Mouse (Mus musculus) hindbrain, embryonic 11.5 days (tissue): ENCODE measurements around the gene Tyw3. TPM values are rescaled to one million over a fixed set of nuclear protein-coding genes. Genes with fewer than 3 reads are reported as not detected.
A peak's percentile ranks its signal among the peaks of the same experiment; 100 is the strongest.

ENCODE experiments used
- ATAC-seq: fragments of 200-750 bp; cut with Nextera tagmentation; 2 replicates; pipeline ENCODE4 v1.8.0; 2017; ENCODE audit warnings: mild to moderate bottlenecking, moderate TSS enrichment, moderate library complexity; ENCODE audit not compliant: low FRiP score
- DNase-seq: peaks from one replicate; pipeline ENCODE4 v3.0.0-alpha.2; 2015; ENCODE audit warnings: low spot score
- H3K27ac ChIP-seq: fragments of 300-500 bp; sonication (generic); 2 replicates; pipeline ENCODE4 v1.5.1; 2014; ENCODE audit warnings: mild to moderate bottlenecking, low read depth, low read length
- H3K27me3 ChIP-seq: fragments of 300-500 bp; sonication (generic); 2 replicates; pipeline ENCODE4 v1.6.1; 2014; ENCODE audit warnings: mild to moderate bottlenecking, low read length, moderate library complexity, mixed read lengths; ENCODE audit not compliant: control insufficient read depth, insufficient read depth
- H3K36me3 ChIP-seq: fragments of 300-500 bp; sonication (generic); 2 replicates; pipeline ENCODE4 v1.6.1; 2014; ENCODE audit warnings: mild to moderate bottlenecking, low read length, moderate library complexity, mixed read lengths; ENCODE audit not compliant: control insufficient read depth, insufficient read depth
- H3K4me1 ChIP-seq: fragments of 300-500 bp; sonication (generic); replicated peaks from 2 replicates; pipeline ENCODE4 v1.6.1; 2014; ENCODE audit warnings: low read length, mixed read lengths; ENCODE audit not compliant: control insufficient read depth, insufficient read depth
- H3K4me2 ChIP-seq: fragments of 300-500 bp; sonication (generic); replicated peaks from 2 replicates; pipeline ENCODE4 v1.6.1; 2014; ENCODE audit warnings: mild to moderate bottlenecking, low read depth, low read length
- H3K4me3 ChIP-seq: fragments of 300-500 bp; sonication (generic); 2 replicates; pipeline ENCODE4 v1.5.1; 2014; ENCODE audit warnings: low read depth, low read length
- H3K9ac ChIP-seq: fragments of 300-500 bp; sonication (generic); 2 replicates; pipeline ENCODE4 v1.6.1; 2014; ENCODE audit warnings: low read depth, low read length
- H3K9me3 ChIP-seq: fragments of 300-500 bp; sonication (generic); 2 replicates; pipeline ENCODE4 v1.6.1; 2016; ENCODE audit warnings: low read length; ENCODE audit not compliant: control insufficient read depth
- WGBS: fragments of 180-500 bp; shearing (Covaris S2); extraction: QIAGEN DNeasy Blood & Tissue Kit; methylation state at CpG from one replicate; pipeline ENCODE4 v1.1.7; 2014; 5-methylcytosine and 5-hydroxymethylcytosine counted together
- polyA plus RNA-seq: library from polyadenylated mRNA; unstranded; fragments of >200 nt; fragmentation: Nextera tagmentation; extraction: Ambion mirVana; gene quantifications from 2 replicates; pipeline ENCODE4 v1.2.1, GENCODE M21; 2014

Gene Tyw3
- polyA plus RNA-seq, 1 experiment from 2014 or later, result 21.6 TPM

DNA sequence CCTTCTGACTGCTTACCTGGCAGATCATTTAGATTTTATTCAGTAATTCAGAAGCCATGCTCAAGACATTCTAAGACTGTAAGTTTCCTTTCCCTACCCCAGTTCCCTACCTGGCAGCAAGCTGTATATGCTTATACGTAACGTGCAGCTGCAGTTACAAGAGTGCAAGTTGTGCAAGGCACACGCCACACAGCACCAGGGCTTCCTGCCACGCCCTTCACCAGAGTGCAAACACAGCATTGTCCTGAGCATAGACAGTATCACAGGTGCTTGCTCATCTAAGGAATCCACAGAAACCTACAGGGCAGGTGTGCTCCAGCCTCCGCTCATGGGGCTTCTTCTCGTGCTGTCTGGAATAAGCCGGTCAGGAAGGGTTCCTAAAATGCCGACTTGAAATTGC lies 19.0 kb downstream of the Tyw3 start:
- no peak overlapping the region for H3K4me2 ChIP-seq
- DNase-seq, result no peak
- no peaks in the 10 kb centered on the region for H3K27me3 ChIP-seq
- no peaks in the 10 kb centered on the region for H3K4me1 ChIP-seq
- no peaks in the 10 kb centered on the region for H3K9me3 ChIP-seq
- H3K27ac ChIP-seq, result no peak overlapping the region
- H3K9ac ChIP-seq, result no peak overlapping the region
- no peaks in the 10 kb centered on the region for H3K36me3 ChIP-seq
- 92% methylated on average over 8 of the region's 8 CpGs for whole genome bisulfite sequencing
- H3K4me3 ChIP-seq, result no peak overlapping the region
- no peak for ATAC-seq

DNA sequence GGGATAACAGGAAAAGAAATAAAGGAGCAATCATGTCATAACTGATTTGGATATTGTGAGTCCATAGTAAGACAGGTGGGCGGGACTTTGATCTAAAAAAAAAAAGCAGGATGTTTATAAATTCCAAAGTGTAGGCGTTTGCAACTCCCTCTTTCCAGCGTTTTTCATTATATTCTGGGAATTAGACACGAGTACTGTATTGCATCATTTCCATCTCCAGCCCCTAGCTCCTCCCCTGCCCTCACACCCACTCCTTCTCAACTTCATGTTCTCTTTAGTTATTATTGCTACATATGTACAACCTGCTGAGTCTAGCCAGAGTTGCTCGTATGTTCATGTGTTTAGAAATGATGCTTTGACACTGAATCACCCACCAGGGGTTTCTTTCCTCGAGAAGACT lies 23.2 kb downstream of the Tyw3 start:
- peaks cover 2% of the 10 kb centered on the region; the same call in 1 of the 2 replicates for H3K27me3 ChIP-seq
- no peak overlapping the region for H3K9ac ChIP-seq
- H3K27ac ChIP-seq, result no peak overlapping the region
- WGBS, result 70% methylated on average over 6 of the region's 6 CpGs
- no peak overlapping the region for H3K4me3 ChIP-seq
- no peaks in the 10 kb centered on the region for H3K4me1 ChIP-seq
- no peak overlapping the region for H3K4me2 ChIP-seq
- ATAC-seq, result no peak
- no peaks in the 10 kb centered on the region for H3K9me3 ChIP-seq
- DNase-seq, result no peak
- H3K36me3 ChIP-seq, result no peaks in the 10 kb centered on the region

DNA sequence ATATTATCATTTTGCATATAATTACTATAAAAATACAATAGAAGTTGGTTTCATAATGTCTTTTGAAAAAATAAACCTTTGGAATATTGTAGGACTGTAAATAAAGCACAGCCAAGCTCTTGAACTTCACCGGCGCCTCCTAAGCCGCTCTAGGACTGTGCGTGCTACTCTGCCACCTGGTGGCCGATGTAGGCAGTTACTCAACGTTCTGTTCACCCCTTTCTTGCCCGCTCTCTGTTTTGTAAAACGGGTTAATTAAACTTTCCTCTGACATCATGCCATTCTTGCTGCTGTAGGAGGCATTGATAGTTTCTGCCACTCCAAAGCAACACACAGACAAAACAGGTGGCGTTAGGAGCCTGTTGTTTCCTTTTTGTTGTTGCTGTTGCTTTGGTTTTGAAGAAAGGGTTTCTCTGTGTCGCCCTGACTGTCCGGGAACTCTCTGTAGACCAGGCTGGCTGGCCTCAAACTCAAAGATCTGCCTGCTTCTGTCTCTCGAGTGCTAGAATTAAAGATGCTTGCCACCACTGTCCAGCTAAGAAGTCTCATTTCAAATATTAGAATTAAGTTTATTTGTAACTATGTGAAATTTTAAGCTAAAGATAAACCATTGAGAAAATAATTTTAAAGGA lies 24.4 kb downstream of the Tyw3 start:
- Histone ChIP-seq H3K4me1 (no peaks in the 10 kb centered on the region), H3K36me3 (no peaks in the 10 kb centered on the region), H3K9me3 (no peaks in the 10 kb centered on the region), H3K27me3 (peaks cover 2% of the 10 kb centered on the region; the same call in 1 of the 2 replicates), H3K4me3 (no peak overlapping the region), H3K4me2 (no peak overlapping the region), H3K9ac (0 out of 2 replicates have a peak overlapping the region, but pooled peaks have one; percentile 40), H3K27ac (no peak overlapping the region)
- DNase-seq (peak; percentile 90), ATAC-seq (peak; percentile 83)
- WGBS, result 12% methylated on average over 12 of the region's 12 CpGs

DNA sequence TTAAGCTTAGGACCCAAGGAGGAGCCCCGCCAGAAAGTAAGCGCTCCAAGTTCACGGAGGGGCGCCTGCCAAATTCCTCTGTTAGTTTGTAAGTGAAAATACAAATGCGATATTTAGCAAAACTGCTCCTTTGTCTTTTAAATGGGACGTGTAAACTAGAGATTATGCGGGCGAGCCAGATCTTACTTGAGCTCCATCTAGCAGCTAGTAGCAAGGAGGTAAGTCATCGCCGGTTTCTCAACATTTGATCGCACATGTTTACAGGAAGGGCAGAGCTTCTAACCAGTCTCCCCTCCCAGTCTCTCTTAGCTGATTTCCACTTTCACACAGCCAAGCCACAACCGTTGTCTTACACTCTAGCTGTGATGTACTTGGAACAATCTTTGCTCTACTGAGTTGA lies 26.1 kb downstream of the Tyw3 start:
- peaks cover 2% of the 10 kb centered on the region; the same call in 1 of the 2 replicates for H3K27me3 ChIP-seq
- ATAC-seq, result no peak
- H3K36me3 ChIP-seq, result no peaks in the 10 kb centered on the region
- peak overlapping the region; percentile 12; the same call in 1 of the 2 replicates for H3K4me3 ChIP-seq
- peak; percentile 38 for DNase-seq
- peak overlapping the region; percentile 28 for H3K4me2 ChIP-seq
- no peaks in the 10 kb centered on the region for H3K4me1 ChIP-seq
- H3K9me3 ChIP-seq, result no peaks in the 10 kb centered on the region
- WGBS, result 9% methylated on average over 12 of the region's 12 CpGs
- no peak overlapping the region for H3K27ac ChIP-seq
- H3K9ac ChIP-seq, result peak overlapping the region; percentile 1; the same call in 1 of the 2 replicates

DNA sequence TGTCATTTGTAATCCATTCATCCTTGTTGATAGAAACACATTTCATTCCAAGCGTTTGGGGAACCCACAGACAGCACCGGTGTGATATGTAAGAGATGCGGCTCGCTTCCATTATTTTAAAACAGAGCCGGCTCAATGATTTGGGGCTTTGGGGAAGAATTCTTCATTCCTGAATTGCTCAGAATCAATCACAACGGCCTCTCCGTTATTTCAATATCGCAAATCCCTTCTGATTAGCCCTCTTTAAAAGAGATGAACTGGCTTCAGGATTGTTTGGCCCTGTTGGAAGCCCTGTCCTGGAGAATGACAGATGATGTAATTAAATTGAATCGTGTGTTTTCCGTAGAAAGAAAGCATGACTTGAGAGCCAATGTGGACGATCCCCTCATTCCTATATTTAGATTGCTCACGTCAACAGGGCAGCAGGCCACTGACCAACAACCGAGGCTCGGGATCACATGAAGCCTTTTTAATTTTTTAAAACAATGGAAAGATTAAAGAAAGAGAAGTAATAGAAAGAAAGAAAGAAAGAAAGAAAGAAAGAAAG lies 26.8 kb downstream of the Tyw3 start:
- Histone ChIP-seq H3K27ac (no peak overlapping the region), H3K9me3 (no peaks in the 10 kb centered on the region), H3K9ac (no peak overlapping the region), H3K27me3 (peaks cover 2% of the 10 kb centered on the region; the same call in 1 of the 2 replicates), H3K4me1 (no peaks in the 10 kb centered on the region), H3K4me2 (no peak overlapping the region), H3K36me3 (no peaks in the 10 kb centered on the region), H3K4me3 (no peak overlapping the region)
- 43% methylated on average over 14 of the region's 14 CpGs for WGBS
- ATAC-seq, result no peak
- DNase-seq, result no peak

DNA sequence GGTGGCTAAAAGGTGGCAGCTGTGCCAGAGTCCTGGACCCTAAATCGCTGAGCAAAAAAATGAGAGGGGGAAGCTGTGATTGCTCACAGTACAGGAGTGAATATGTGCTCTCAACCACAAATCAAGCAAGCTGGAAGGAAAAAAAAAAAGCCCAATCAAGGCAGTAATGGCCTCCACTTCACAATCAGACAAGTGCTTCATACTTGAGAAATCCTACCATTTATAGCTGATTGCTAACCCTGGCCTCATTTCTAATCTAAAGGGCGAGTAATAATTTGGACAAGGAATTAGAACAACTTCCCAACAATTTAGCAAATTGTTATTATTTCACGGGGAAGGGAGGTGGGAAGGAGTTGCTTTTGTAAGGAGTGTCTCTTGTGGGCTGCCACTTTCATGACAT lies 31.5 kb downstream of the Tyw3 start:
- H3K27ac ChIP-seq, result no peak overlapping the region
- no peaks in the 10 kb centered on the region for H3K27me3 ChIP-seq
- no peaks in the 10 kb centered on the region for H3K4me1 ChIP-seq
- H3K9ac ChIP-seq, result no peak overlapping the region
- DNase-seq (no peak), ATAC-seq (no peak)
- 74% methylated on average over 3 of the region's 3 CpGs for WGBS
- H3K36me3 ChIP-seq, result no peaks in the 10 kb centered on the region
- H3K4me2 ChIP-seq, result no peak overlapping the region
- H3K9me3 ChIP-seq, result no peaks in the 10 kb centered on the region
- H3K4me3 ChIP-seq, result no peak overlapping the region

DNA sequence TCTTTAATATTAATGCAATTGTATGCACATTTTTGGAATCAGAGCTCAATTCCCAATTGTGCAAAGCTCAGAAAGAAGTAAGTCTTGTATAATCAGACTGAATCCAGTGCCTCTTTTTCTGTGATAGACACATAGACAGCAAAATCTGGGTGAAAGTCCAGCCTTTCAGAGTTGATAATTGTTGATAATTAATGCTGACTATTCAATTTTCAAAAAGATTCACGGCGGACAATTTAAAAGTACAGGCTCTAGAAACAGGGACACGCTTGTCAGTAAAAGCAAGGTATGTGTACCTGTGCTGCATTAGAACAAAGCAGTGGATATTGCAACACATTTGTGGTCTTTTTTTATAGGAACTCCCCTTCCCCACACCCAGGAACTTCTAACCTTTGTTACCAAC lies 34.7 kb downstream of the Tyw3 start:
- no peak overlapping the region for H3K4me2 ChIP-seq
- WGBS, result 91% methylated on average over 3 of the region's 3 CpGs
- H3K27me3 ChIP-seq, result no peaks in the 10 kb centered on the region
- no peaks in the 10 kb centered on the region for H3K4me1 ChIP-seq
- no peak overlapping the region for H3K4me3 ChIP-seq
- H3K36me3 ChIP-seq, result no peaks in the 10 kb centered on the region
- DNase-seq (no peak), ATAC-seq (no peak)
- no peak overlapping the region for H3K9ac ChIP-seq
- no peaks in the 10 kb centered on the region for H3K9me3 ChIP-seq
- no peak overlapping the region for H3K27ac ChIP-seq

DNA sequence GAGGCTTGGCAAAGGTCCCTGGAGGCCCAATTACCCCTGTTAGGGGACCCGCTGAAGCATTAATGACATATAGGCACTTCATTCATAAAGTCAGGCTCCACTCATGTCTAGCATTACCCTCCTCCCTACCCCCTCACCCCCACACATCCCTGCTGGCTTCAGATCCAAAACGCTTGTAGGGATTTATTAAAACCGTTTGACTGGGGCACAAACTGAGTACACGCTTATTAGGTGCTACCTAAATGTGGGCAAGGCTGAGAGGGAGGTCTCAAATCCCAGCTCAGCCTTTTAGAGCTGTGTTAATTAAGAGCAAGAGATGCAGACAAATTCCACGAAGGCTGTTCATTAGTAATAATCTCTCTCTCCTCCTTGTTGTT lies 45.9 kb downstream of the Tyw3 start:
- H3K36me3 ChIP-seq, result no peaks in the 10 kb centered on the region

More for the DNA sequence above, 45.9 kb downstream of the Tyw3 start:
- Histone ChIP-seq H3K9ac (no peak overlapping the region), H3K4me3 (no peak overlapping the region), H3K9me3 (no peaks in the 10 kb centered on the region), H3K27ac (no peak overlapping the region), H3K4me2 (no peak overlapping the region; the same call in 1 of the 2 replicates), H3K4me1 (peaks cover 3% of the 10 kb centered on the region), H3K27me3 (peaks cover 2% of the 10 kb centered on the region)
- DNase-seq (peak; percentile 51), ATAC-seq (peak; percentile 74)
- 45% methylated on average over 5 of the region's 5 CpGs for WGBS
